Mouse (Mus musculus) forebrain, embryonic 10.5 days (tissue): ENCODE data around the gene Cers5. TPM values are rescaled to one million over a fixed set of nuclear protein-coding genes. Genes with fewer than 3 reads are reported as not detected.
"Not testable (repeated sequence)": the region's sequence is repeated elsewhere in the genome, so short reads cannot be mapped to it uniquely, and the experiment has no call there.

ENCODE experiments used
- DNase-seq: peaks from one replicate; pipeline ENCODE4 v3.0.0-alpha.2; 2017; ENCODE audit warnings: low spot score; ENCODE audit errors: extremely low spot score
- H3K27ac ChIP-seq: fragments of 300-500 bp; sonication (generic); 2 replicates; pipeline ENCODE4 v1.5.1; 2016; ENCODE audit warnings: mild to moderate bottlenecking
- H3K27me3 ChIP-seq: fragments of 300-500 bp; sonication (generic); 2 replicates; pipeline ENCODE4 v1.6.1; 2016; ENCODE audit warnings: mild to moderate bottlenecking; ENCODE audit not compliant: poor library complexity, severe bottlenecking
- H3K36me3 ChIP-seq: fragments of 300-500 bp; sonication (generic); replicated peaks from 2 replicates; pipeline ENCODE4 v1.6.1; 2016; ENCODE audit warnings: mild to moderate bottlenecking, moderate library complexity
- H3K4me1 ChIP-seq: fragments of 300-500 bp; sonication (generic); 2 replicates; pipeline ENCODE4 v1.6.1; 2016
- H3K4me3 ChIP-seq: fragments of 300-500 bp; sonication (generic); 2 replicates; pipeline ENCODE4 v1.5.1; 2016; ENCODE audit warnings: mild to moderate bottlenecking, moderate library complexity
- H3K9me3 ChIP-seq: fragments of 300-500 bp; sonication (generic); 2 replicates; pipeline ENCODE4 v1.6.1; 2016; ENCODE audit warnings: mild to moderate bottlenecking, moderate library complexity
- WGBS: fragments of 180-500 bp; shearing (Covaris S2); methylation state at CpG from one replicate; pipeline ENCODE4 v1.1.7; 2016; 5-methylcytosine and 5-hydroxymethylcytosine counted together
- polyA plus RNA-seq: library from polyadenylated mRNA; unstranded; fragments of >200 nt; fragmentation: Nextera tagmentation; extraction: Ambion mirVana; gene quantifications from 2 replicates; pipeline ENCODE4 v1.2.1, GENCODE M21; 2016

Gene Cers5
- polyA plus RNA-seq, 1 experiment from 2014 or later, result 59.5 TPM

- H3K4me3 ChIP-seq, result no peak overlapping the region
- peaks cover 66% of the 10 kb centered on the region for H3K36me3 ChIP-seq
Observed at GRCm38 (mm10) chr15:99729056-99729783, 43.5 kb downstream of the Cers5 start.

DNA sequence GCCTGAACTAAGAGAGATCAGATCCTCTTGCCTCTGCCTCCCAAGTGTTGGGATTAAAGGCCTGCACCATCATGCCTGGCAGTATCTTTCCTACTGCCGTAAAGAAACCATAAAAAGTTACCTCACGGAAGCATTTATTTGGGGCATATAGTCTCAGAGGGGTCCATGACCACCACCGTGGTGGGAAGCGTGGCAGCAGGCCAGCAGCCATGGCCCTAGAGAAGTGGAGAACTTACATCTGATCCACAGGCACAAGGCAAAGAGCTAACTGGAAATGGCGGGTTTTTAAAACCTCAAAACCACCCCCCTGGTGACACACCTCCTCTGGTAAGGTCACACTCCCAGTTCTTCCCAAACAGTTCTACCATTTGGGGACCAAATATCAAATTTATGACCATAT is 44.5 kb downstream of the Cers5 start:
- Histone ChIP-seq H3K36me3 (peaks cover 58% of the 10 kb centered on the region), H3K4me1 (peaks cover 33% of the 10 kb centered on the region), H3K27ac (no peak overlapping the region), H3K9me3 (peaks cover 7% of the 10 kb centered on the region), H3K27me3 (no peaks in the 10 kb centered on the region), H3K4me3 (no peak overlapping the region)
- 97% methylated on average over 5 of the region's 5 CpGs for WGBS
- DNase-seq, result no peak

More at GRCm38 (mm10) chr15:99729056-99729783, 43.5 kb downstream of the Cers5 start:
- WGBS, result 95% methylated on average over 4 of the region's 4 CpGs
- Histone ChIP-seq H3K27ac (no peak overlapping the region), H3K9me3 (peaks cover 7% of the 10 kb centered on the region), H3K27me3 (no peaks in the 10 kb centered on the region), H3K4me1 (peaks cover 23% of the 10 kb centered on the region)
- no peak for DNase-seq

DNA sequence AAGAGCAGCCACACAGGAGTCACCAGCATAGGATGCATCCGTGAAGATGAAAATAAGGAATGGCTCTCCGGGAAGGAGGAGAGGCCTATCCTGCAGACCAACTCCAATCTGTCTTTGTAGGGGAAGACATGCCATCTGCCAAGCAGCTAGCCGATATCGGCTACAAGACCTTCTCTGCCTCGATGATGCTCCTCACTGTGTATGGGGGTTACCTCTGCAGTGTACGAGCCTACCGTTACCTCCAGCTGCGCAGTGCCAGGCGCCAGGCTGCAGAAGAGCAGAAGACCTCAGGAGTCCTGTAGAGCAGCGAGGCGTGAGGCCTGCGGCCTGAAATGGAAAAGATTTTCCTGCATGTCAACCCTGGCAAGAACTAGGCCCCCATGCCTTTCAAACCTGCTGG is 45.2 kb downstream of the Cers5 start:
- no peak overlapping the region for H3K27ac ChIP-seq
- no peak for DNase-seq
- peaks cover 38% of the 10 kb centered on the region for H3K4me1 ChIP-seq
- H3K9me3 ChIP-seq, result peaks cover 7% of the 10 kb centered on the region
- no peaks in the 10 kb centered on the region for H3K27me3 ChIP-seq
- peaks cover 56% of the 10 kb centered on the region for H3K36me3 ChIP-seq
- no peak overlapping the region for H3K4me3 ChIP-seq
- 98% methylated on average over 12 of the region's 12 CpGs for WGBS

DNA sequence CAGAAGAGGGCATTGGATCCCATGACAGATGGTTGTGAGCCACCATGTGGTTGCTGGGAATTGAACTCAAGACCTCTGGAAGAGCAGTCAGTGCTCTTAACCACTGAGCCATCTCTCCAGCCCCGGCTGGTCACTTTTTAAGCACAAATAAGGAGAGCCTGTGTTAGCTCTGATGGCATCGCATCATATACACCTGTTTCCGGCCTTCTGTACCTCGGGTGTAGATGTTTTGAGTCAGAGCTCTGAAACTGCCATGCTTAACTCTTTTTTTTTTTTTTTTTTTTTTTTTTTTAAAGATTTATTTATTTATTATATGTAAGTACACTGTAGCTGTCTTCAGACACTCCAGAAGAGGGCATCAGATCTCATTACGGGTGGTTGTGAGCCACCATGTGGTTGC is 45.6 kb downstream of the Cers5 start:
- not testable (repeated sequence) for H3K27ac ChIP-seq, H3K27me3 ChIP-seq, H3K9me3 ChIP-seq, H3K4me3 ChIP-seq, DNase-seq
- Histone ChIP-seq H3K36me3 (peaks cover 56% of the 10 kb centered on the region), H3K4me1 (peaks cover 38% of the 10 kb centered on the region)
- 93% methylated on average over 4 of the region's 5 CpGs for WGBS

- Histone ChIP-seq H3K4me1 (peaks cover 38% of the 10 kb centered on the region), H3K27me3 (no peaks in the 10 kb centered on the region), H3K36me3 (peaks cover 56% of the 10 kb centered on the region), H3K27ac (peak overlapping the region; percentile 91; the same call in 1 of the 2 replicates), H3K9me3 (peaks cover 7% of the 10 kb centered on the region), H3K4me3 (peak overlapping the region; percentile 99)
- no peak for DNase-seq
- WGBS, result 87% methylated on average over 2 of the region's 2 CpGs
Observed at GRCm38 (mm10) chr15:99726549-99726948, 46.1 kb downstream of the Cers5 start.

DNA sequence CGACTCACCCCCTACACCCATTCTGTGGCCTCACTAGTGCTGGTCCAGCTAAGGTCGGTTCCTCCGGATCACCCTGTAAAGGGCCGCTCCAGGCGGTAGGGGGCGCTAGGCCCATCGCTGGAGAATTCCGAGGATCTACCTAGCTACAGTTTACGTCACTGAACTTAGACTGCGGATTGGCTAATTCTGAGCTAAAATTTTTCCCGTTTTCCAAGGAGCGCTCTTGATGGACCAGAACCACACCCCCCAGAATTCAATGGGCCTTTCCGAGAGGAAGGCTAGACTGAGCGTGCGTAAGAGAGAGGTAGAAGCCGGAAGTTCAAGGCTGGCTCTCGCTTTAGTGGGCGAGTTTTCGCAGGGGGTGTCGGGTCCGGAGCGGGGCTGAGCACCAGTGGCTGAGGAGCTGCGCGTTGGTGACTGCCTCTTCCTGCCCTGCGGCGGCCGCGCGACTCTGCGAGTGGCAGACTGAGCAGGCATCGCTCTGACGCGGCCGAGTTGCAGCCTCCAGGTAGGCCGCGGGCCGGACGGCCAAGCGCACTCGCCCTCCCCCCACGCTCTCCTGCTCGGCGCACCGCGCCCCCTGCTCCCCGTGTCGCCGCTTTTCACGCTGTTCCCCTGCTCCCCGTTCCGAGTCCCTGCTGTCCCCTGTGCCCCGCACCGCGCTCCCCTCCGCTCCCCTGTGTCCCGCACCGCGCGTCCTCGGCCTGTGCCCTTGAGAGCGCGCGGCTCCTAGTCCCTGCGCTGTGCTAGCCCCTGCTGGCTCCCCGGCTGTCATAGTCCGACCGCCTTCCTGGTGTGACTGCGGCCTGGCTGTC is 47.1 kb downstream of the Cers5 start, which contains the start of gene Cox14:
Gene Cox14 (plus strand): TSS at position 278 of the 815 bp plus-strand sequence.
- WGBS, result under 1% methylated on average over 68 of the region's 68 CpGs
- peak; percentile 92 for DNase-seq
- H3K27me3 ChIP-seq, result no peaks in the 10 kb centered on the region
- H3K4me1 ChIP-seq, result peaks cover 38% of the 10 kb centered on the region
- H3K36me3 ChIP-seq, result peaks cover 57% of the 10 kb centered on the region
- peak within 1 kb of the TSS; percentile 99 for H3K4me3 ChIP-seq
- peak within 1 kb of the TSS; percentile 91 for H3K27ac ChIP-seq
- peaks cover 7% of the 10 kb centered on the region for H3K9me3 ChIP-seq

DNA sequence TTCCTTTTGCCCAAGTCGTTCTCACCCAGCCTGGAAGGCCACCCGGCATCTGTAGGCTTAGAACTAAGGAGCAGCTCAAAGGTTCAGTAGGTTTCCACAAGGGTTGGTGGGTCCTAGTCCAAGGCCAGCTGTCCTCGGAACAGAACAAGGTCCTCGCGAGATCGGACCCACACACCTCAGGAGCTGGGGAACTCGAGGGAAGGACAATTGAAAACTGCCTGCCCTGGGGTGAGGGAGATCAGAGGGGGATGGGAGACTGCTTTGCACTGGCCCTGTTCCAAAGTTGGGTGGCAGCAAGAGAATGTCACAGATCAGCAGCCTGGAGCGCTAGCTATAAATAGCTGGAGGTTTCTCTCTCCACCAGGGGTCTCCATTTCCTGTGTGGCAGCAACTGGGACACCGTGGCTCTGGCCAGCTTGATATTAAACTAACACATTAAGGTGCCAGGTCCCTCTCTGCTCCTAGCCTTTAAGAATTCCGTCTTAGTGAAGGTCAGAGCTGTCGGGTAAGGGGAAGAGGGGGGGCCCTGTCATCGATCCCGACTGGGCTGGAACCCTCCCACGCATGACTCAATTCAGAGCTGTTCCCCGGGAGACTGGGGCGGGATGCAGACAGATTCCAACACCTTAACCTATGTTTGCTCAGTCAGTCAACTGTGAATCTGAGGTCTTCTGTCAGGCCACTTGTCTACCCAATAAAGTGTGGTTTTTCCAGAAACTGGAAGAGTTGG is 48.2 kb downstream of the Cers5 start:
- H3K27ac ChIP-seq, result peak overlapping the region; percentile 91
- H3K27me3 ChIP-seq, result no peaks in the 10 kb centered on the region
- peak; percentile 63 for DNase-seq
- H3K36me3 ChIP-seq, result peaks cover 58% of the 10 kb centered on the region
- H3K9me3 ChIP-seq, result peaks cover 7% of the 10 kb centered on the region
- H3K4me3 ChIP-seq, result peak overlapping the region; percentile 99
- WGBS, result 14% methylated on average over 16 of the region's 16 CpGs
- H3K4me1 ChIP-seq, result peaks cover 38% of the 10 kb centered on the region

GRCm38 (mm10) chr15:99723515-99724291 is 49.0 kb downstream of the Cers5 start:
- Histone ChIP-seq H3K36me3 (peaks cover 56% of the 10 kb centered on the region), H3K27ac (peak overlapping the region; percentile 91), H3K4me1 (peaks cover 38% of the 10 kb centered on the region), H3K9me3 (peaks cover 1% of the 10 kb centered on the region; the same call in 1 of the 2 replicates), H3K4me3 (peak overlapping the region; percentile 99; the same call in 1 of the 2 replicates), H3K27me3 (no peaks in the 10 kb centered on the region)
- WGBS, result 17% methylated on average over 11 of the region's 11 CpGs
- no peak for DNase-seq

DNA sequence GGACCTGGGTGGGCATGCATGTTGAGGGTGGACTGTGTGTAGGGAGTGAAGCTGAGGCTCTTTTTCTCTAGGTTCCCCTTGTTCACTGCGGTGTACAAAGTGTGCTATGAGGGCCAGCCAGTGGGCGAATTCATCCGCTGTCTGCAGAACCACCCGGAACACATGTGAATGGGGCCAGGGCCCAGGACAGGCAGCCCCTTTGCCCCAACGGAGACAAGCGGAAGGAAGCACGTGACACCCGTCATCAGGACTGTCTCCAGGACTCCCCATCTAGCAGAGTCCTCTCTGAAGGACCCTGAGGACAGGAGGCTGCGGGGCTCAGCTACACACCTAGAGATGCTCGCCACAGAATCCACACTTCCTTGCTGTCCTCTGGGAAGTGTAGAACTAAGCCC is 49.6 kb downstream of the Cers5 start:
- DNase-seq, result no peak
- Histone ChIP-seq H3K9me3 (no peaks in the 10 kb centered on the region), H3K4me1 (peaks cover 44% of the 10 kb centered on the region), H3K4me3 (no peak overlapping the region), H3K27ac (peak overlapping the region; percentile 91), H3K27me3 (no peaks in the 10 kb centered on the region), H3K36me3 (peaks cover 56% of the 10 kb centered on the region)
- WGBS, result 49% methylated on average over 10 of the region's 10 CpGs

GRCm38 (mm10) chr15:99721921-99722743 is 50.6 kb downstream of the Cers5 start:
- WGBS, result 80% methylated on average over 25 of the region's 25 CpGs
- Histone ChIP-seq H3K4me1 (peaks cover 54% of the 10 kb centered on the region), H3K36me3 (peaks cover 58% of the 10 kb centered on the region), H3K9me3 (no peaks in the 10 kb centered on the region), H3K27me3 (no peaks in the 10 kb centered on the region), H3K4me3 (no peak overlapping the region), H3K27ac (no peak overlapping the region)
- no peak for DNase-seq

DNA sequence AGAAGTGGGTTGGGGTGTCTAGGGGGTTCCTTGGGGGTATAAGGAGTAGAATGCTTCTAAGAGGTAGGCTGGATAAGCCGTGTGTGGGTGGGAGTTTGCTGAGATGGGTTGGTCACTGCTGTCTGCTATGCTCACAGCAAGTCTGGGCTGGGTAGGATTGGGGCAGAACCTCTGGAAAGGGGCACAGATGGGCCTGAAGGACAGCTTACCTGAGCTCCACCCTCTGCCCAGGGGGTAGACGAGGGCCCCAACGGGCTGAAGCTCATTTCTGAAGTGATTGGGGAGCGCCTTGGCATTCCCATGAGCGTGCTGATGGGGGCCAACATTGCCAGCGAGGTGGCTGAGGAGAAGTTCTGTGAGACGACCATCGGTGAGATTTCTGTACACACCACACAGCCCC is 52.8 kb downstream of the Cers5 start:
- no peak overlapping the region for H3K4me3 ChIP-seq
- DNase-seq, result no peak
- peaks cover 79% of the 10 kb centered on the region for H3K36me3 ChIP-seq
- 81% methylated on average over 8 of the region's 8 CpGs for WGBS
- H3K9me3 ChIP-seq, result no peaks in the 10 kb centered on the region
- H3K27ac ChIP-seq, result no peak overlapping the region
- H3K4me1 ChIP-seq, result peaks cover 54% of the 10 kb centered on the region
- no peaks in the 10 kb centered on the region for H3K27me3 ChIP-seq
